Mouse (Mus musculus) spleen, adult 2 months (tissue): ENCODE data around the gene Als2.

Experiments used
- CTCF ChIP-seq: fragments of 200-500 bp; IDR thresholded peaks from 2 replicates; pipeline ENCODE4 v1.5.1; 2011; ENCODE audit warnings: mild to moderate bottlenecking, inconsistent platforms; ENCODE audit not compliant: insufficient read depth, insufficient read length, insufficient replicate concordance; ENCODE audit errors: extremely low read depth
- POLR2A ChIP-seq: fragments of 200-500 bp; IDR thresholded peaks from 2 replicates; pipeline ENCODE4 v1.6.1; 2011; ENCODE audit warnings: low read depth, low read length, inconsistent platforms

DNA sequence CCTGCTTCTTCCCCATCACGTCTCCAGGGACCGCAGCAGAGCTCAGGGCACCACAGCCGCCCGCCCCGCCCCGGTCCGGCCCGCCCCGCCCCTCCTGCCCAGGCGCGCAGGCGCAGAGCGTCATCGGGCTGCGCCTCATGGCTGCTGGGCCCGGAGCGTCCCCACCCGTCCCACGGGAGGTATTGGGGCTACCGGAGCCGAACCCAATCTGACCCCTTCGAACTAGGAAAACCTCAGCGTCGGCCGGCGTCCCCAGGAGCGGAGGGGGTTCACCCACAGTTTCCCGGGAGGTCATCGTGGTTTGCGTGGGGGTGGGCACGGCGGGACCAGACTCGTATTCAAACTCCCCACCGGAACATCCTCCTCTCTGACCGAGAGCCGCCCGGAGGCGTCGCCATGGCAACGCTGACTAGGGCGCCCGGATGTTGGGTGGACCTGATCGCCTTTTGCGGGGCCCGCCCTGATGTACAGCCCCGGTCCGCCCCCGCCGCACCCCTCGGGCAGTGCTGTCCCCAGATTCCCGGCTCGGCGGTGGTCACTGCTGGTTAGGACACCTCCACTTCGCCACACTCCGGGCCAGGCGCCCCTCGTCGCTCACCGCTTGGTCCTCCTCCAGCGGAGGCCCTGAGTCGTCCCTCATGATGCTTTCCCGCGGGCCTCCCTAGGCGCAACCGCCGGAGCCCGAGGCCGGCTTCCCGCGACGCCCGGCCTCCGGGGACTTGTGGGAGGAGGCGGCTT, 117.1 kb downstream of the Als2 start, which contains the start of gene Tmem237:
- TF ChIP-seq CTCF (no peak), POLR2A (no peak)
